Mouse (Mus musculus): ENCODE measurements at regions not wholly inside any gene's neighbourhood (a gene's known extent, or its start where the extent isn't known, plus 50 kb on each side); places are given as distances from the start of the nearest gene placed in this dataset.

GRCm38 (mm10) chr19:54107103-54107821 lies 63.3 kb downstream of the Adra2a start:
- TF ChIP-seq CTCF (IDR thresholded peaks at IDR 0.05; ENCODE audit: extremely low read depth, insufficient read depth, low read length), result no peak
- TF ChIP-seq POLR2A (IDR thresholded peaks at IDR 0.05; ENCODE audit: extremely low read depth, insufficient read depth, low read length), result no peak
